In genomic region chr8:114205221-114205901, GRCm38 (mm10) we compare ENCODE assay signal across 8 mouse cellular contexts. TPM values are rescaled to one million over a fixed set of nuclear protein-coding genes. Genes with fewer than 3 reads are reported as not detected.
DNase-seq lines count a peak whose midpoint lies in the region; ATAC-seq and TF ChIP-seq lines count a peak whose summit lies in the region.

Gene Vat1l, plus strand, starts transcription at chr8:114205612.

- WGBS in lung, embryonic 14.5 days: under 1% methylated on average over 39 of the region's 39 CpGs
- WGBS in lung, adult 2 months: 1% methylated on average over 39 of the region's 39 CpGs
- 0% methylated on average over 37 of the region's 39 CpGs for WGBS in midbrain, embryonic 16.5 days

- ATAC-seq in lung, embryonic 14.5 days (ENCODE audit: insufficient read depth): peak; percentile 73
- ATAC-seq in midbrain, embryonic 16.5 days: peak; percentile 92

- H3K9ac ChIP-seq in lung, embryonic 14.5 days: no peak within 1 kb of the TSS
- H3K9ac ChIP-seq in midbrain, embryonic 16.5 days (ENCODE audit: low read depth, low read length): peak within 1 kb of the TSS; percentile 81

- no peak for TF ChIP-seq POLR2A in lung, adult 2 months (IDR thresholded peaks at IDR 0.05; ENCODE audit: borderline replicate concordance, extremely low read depth, low read depth, low read length)

- H3K27ac ChIP-seq in lung, embryonic 14.5 days (ENCODE audit: low read depth): no peak within 1 kb of the TSS
- H3K27ac ChIP-seq in midbrain, embryonic 16.5 days (ENCODE audit: low read length): peak within 1 kb of the TSS; percentile 62

- H3K4me3 ChIP-seq in lung, embryonic 14.5 days (ENCODE audit: low read depth, low read length): peak within 1 kb of the TSS; percentile 38
- H3K4me3 ChIP-seq in lung, adult 2 months (replicated peaks; ENCODE audit: extremely low read depth, low read depth, low read length): no peak within 1 kb of the TSS
- peak within 1 kb of the TSS; percentile 60 for H3K4me3 ChIP-seq in midbrain, embryonic 16.5 days (ENCODE audit: low read depth, low read length)

- H3K27me3 ChIP-seq in lung, embryonic 14.5 days (ENCODE audit: insufficient read depth, low read length): peaks cover 32% of the 10 kb centered on the region
- no peaks in the 10 kb centered on the region for H3K27me3 ChIP-seq in midbrain, embryonic 16.5 days (ENCODE audit: control insufficient read depth, insufficient read depth, low read depth, low read length)

- DNase-seq in lung, embryonic 14.5 days: peak; percentile 36
- DNase-seq in lung, adult 2 months: no peak
- peak; percentile 79 to 83 for DNase-seq in cerebellum, postnatal 10 days
- DNase-seq in frontal cortex, postnatal 14 days (ENCODE audit: low spot score in 2 of 2): peak; percentile 20 to 52
- peak; percentile 27 to 47 for DNase-seq in left cerebral cortex, adult 18-20 months (ENCODE audit: low spot score in 2 of 2)
- no peak for DNase-seq in natural killer cell, adult 2 months (ENCODE audit: low spot score in 2 of 2)
- no peak for DNase-seq in gastrocnemius, adult 8-10 months (ENCODE audit: low spot score in 2 of 2)

- no peaks in the 10 kb centered on the region for H3K9me3 ChIP-seq in lung, embryonic 14.5 days (ENCODE audit: low read depth, low read length)
- H3K9me3 ChIP-seq in midbrain, embryonic 16.5 days (replicated peaks; ENCODE audit: control insufficient read depth, low read length, poor library complexity, severe bottlenecking): no peaks in the 10 kb centered on the region

- TF ChIP-seq CTCF in lung, embryonic 14.5 days (IDR thresholded peaks at IDR 0.05; ENCODE audit: low read depth): no peak
- no peak for TF ChIP-seq CTCF in lung, adult 2 months (IDR thresholded peaks at IDR 0.05; ENCODE audit: insufficient read depth, low read length)

- no peaks in the 10 kb centered on the region for H3K4me1 ChIP-seq in lung, embryonic 14.5 days (ENCODE audit: insufficient read depth)
- H3K4me1 ChIP-seq in lung, adult 2 months (ENCODE audit: control insufficient read depth, insufficient read depth, low read length): no peaks in the 10 kb centered on the region
- H3K4me1 ChIP-seq in midbrain, embryonic 16.5 days (ENCODE audit: control insufficient read depth, insufficient read depth, low read length): peaks cover 6% of the 10 kb centered on the region; the same call in 1 of the 2 replicates

- no peaks in the 10 kb centered on the region for H3K36me3 ChIP-seq in lung, embryonic 14.5 days (ENCODE audit: insufficient read depth)
- no peaks in the 10 kb centered on the region for H3K36me3 ChIP-seq in midbrain, embryonic 16.5 days (ENCODE audit: control insufficient read depth, insufficient read depth, low read length)

- peak within 1 kb of the TSS; percentile 70 for H3K4me2 ChIP-seq in lung, embryonic 14.5 days
- H3K4me2 ChIP-seq in midbrain, embryonic 16.5 days (ENCODE audit: low read length): peak within 1 kb of the TSS; percentile 69

RNA-seq across cellular contexts. Expression of gene Vat1l, which starts in this region (rescaled TPM):
- 0.11 and 0.35 TPM in 2 replicates for polyA plus RNA-seq in lung, embryonic 14.5 days (2014; fragmentation: Nextera tagmentation; extraction: Ambion mirVana)
- polyA plus RNA-seq in lung, adult 2 months (2012; rRNA removed): 0.36 and 0.74 TPM in 2 replicates
- total RNA-seq in left cerebral cortex, adult 18-20 months (2021): 10 to 100 TPM; 43.2 to 47.7 TPM
- 66.0 and 66.6 TPM in 2 replicates for polyA plus RNA-seq in midbrain, embryonic 16.5 days (2015; fragmentation: Nextera tagmentation; extraction: Ambion mirVana)
- under 1 TPM in 3 of 4 experiments, not detected in 1; 0.40 to 0.92 (median 0.51) TPM for total RNA-seq in gastrocnemius, adult 8-10 months (2022)

Comparison
In these comparisons a context has a peak if more than half of its experiments do, and no peak if none do; other contexts are left out.
1. RNA of gene Vat1l (total RNA-seq): 43.2 to 47.7 TPM in left cerebral cortex, adult 18-20 months; 0.40 to 0.92 TPM in gastrocnemius, adult 8-10 months; every median in the first group is over 10 times any median in the second.
2. RNA of gene Vat1l (polyA plus RNA-seq): 66.0 to 66.6 TPM in midbrain, embryonic 16.5 days; 0.36 to 0.74 TPM in lung, adult 2 months and 0.11 to 0.35 TPM in lung, embryonic 14.5 days; every median in the first group is over 10 times any median in the second.
3. Peak in DNase-seq, ATAC-seq, H3K4me3 ChIP-seq and H3K4me2 ChIP-seq in lung, embryonic 14.5 days; RNA of the gene not detected or under 1 TPM.
4. DNase-seq: peak in cerebellum, postnatal 10 days (2 of 2), frontal cortex, postnatal 14 days (2 of 2) and left cerebral cortex, adult 18-20 months (2 of 2); none in lung, adult 2 months (single experiment), natural killer cell, adult 2 months (0 of 2) and gastrocnemius, adult 8-10 months (0 of 2).